Mouse (Mus musculus) gastrocnemius, adult 2 months (tissue): ENCODE data around the gene H2-Oa. TPM values are rescaled to one million over a fixed set of nuclear protein-coding genes. Genes with fewer than 3 reads are reported as not detected.

Experiments used
- DNase-seq: peaks from one replicate; pipeline ENCODE4 v3.0.0; 2022
- H3K27ac ChIP-seq: fragments of 200-600 bp; 2 replicates; pipeline ENCODE4 v1.8.1; 2022; ENCODE audit warnings: mild to moderate bottlenecking
- H3K4me3 ChIP-seq: fragments of 200-600 bp; 2 replicates; pipeline ENCODE4 v1.8.1; 2022; ENCODE audit warnings: mild to moderate bottlenecking, moderate library complexity
- CTCF ChIP-seq: fragments of 200-600 bp; IDR thresholded peaks from 2 replicates; pipeline ENCODE4 v1.8.1; 2022; ENCODE audit warnings: antibody characterized with exemption, mild to moderate bottlenecking, moderate library complexity
- intact Hi-C: fragments of 180-260 bp; cut with DNase I; formaldehyde crosslinking; loops from one replicate; pipeline ENCODE4 v1.15.1; 2025
- total RNA-seq, 2 experiments: library from RNA; stranded (reverse); gene quantifications; 2 replicates each; pipeline ENCODE4 v1.2.3; 2021

The H2-Oa gene
- total RNA-seq, 2 experiments from 2014 or later = not detected

GRCm38 (mm10) chr17:34090923-34091322, 1.2 kb upstream of the H2-Oa start:
- no peak overlapping the region for H3K4me3 ChIP-seq
- H3K27ac ChIP-seq = no peak overlapping the region
- intact Hi-C loops = no loop called here
- TF ChIP-seq CTCF = peak; percentile 42; the same call in 1 of the 2 replicates
- DNase-seq = no peak

GRCm38 (mm10) chr17:34093199-34093874, 1.2 kb downstream of the H2-Oa start:
- no peak for TF ChIP-seq CTCF
- no peak for DNase-seq
- H3K4me3 ChIP-seq = no peak overlapping the region
- intact Hi-C loops = no loop called here
- H3K27ac ChIP-seq = no peak overlapping the region

- H3K27ac ChIP-seq = no peak overlapping the region
- no peak for TF ChIP-seq CTCF
- intact Hi-C loops = no loop called here
- H3K4me3 ChIP-seq = no peak overlapping the region
- DNase-seq = no peak
These were observed 2.3 kb downstream of the H2-Oa start for GRCm38 (mm10) chr17:34094283-34095035.

GRCm38 (mm10) chr17:34096497-34097010, 4.4 kb downstream of the H2-Oa start:
- no peak overlapping the region for H3K4me3 ChIP-seq
- DNase-seq = no peak
- H3K27ac ChIP-seq = no peak overlapping the region
- TF ChIP-seq CTCF = no peak
- intact Hi-C loops = no loop called here

GRCm38 (mm10) chr17:34097272-34097671, 5.1 kb downstream of the H2-Oa start:
- no peak for DNase-seq
- intact Hi-C loops = no loop called here
- TF ChIP-seq CTCF = no peak
- H3K4me3 ChIP-seq = no peak overlapping the region
- H3K27ac ChIP-seq = no peak overlapping the region

GRCm38 (mm10) chr17:34098709-34099479, 6.8 kb downstream of the H2-Oa start:
- DNase-seq = no peak
- intact Hi-C loops = no loop called here

GRCm38 (mm10) chr17:34099531-34099930, 7.4 kb downstream of the H2-Oa start:
- intact Hi-C loops = no loop called here
- Histone ChIP-seq H3K4me3 (no peak overlapping the region), H3K27ac (no peak overlapping the region)
- no peak for DNase-seq
- TF ChIP-seq CTCF = no peak

More at GRCm38 (mm10) chr17:34098709-34099479, 6.8 kb downstream of the H2-Oa start:
- no peak overlapping the region for H3K4me3 ChIP-seq
- no peak for TF ChIP-seq CTCF
- no peak overlapping the region for H3K27ac ChIP-seq

GRCm38 (mm10) chr17:34101185-34101584, 9.0 kb downstream of the H2-Oa start:
- intact Hi-C loops = loop anchor here (10.0 kb wide), 1 partner anchor 134 kb away; the partner anchor contains the start of gene H2-Ob
- H3K27ac ChIP-seq = no peak overlapping the region
- H3K4me3 ChIP-seq = no peak overlapping the region
- no peak for DNase-seq
- no peak for TF ChIP-seq CTCF

GRCm38 (mm10) chr17:34101604-34102032, 9.5 kb downstream of the H2-Oa start:
- intact Hi-C loops = loop anchor here (2.0 to 10.0 kb wide), 3 partner anchors 31 to 133 kb away; partner anchors contain the start of gene H2-Ob
- DNase-seq = peak; percentile 93
- TF ChIP-seq CTCF = peak; percentile 93
- H3K4me3 ChIP-seq = peak overlapping the region; percentile 65
- H3K27ac ChIP-seq = peak overlapping the region; percentile 65

GRCm38 (mm10) chr17:34102831-34103230, 10.7 kb downstream of the H2-Oa start:
- TF ChIP-seq CTCF = no peak
- DNase-seq = no peak
- Histone ChIP-seq H3K27ac (no peak overlapping the region), H3K4me3 (no peak overlapping the region)
- intact Hi-C loops = loop anchor here (2.0 to 10.0 kb wide), 3 partner anchors 30 to 132 kb away; partner anchors contain the start of gene H2-Ob

- intact Hi-C loops = loop anchor here (5.0 to 10.0 kb wide), 2 partner anchors 68 to 130 kb away; partner anchors contain the start of genes Col11a2 and H2-Ob
- DNase-seq = no peak
- TF ChIP-seq CTCF = no peak
- Histone ChIP-seq H3K4me3 (no peak overlapping the region), H3K27ac (no peak overlapping the region)
These were observed 12.7 kb downstream of the H2-Oa start for GRCm38 (mm10) chr17:34104804-34105203.

- Histone ChIP-seq H3K27ac (no peak overlapping the region), H3K4me3 (no peak overlapping the region)
- TF ChIP-seq CTCF = no peak
- no peak for DNase-seq
- intact Hi-C loops = loop anchor here (5.0 to 10.0 kb wide), 2 partner anchors 69 to 128 kb away; partner anchors contain the start of genes Col11a2 and H2-Ob
These were observed 14.4 kb downstream of the H2-Oa start for GRCm38 (mm10) chr17:34106555-34106954.
